Mouse (Mus musculus) limb, embryonic 14.5 days (tissue): ENCODE results near the gene Cdhr1. TPM values are rescaled to one million over a fixed set of nuclear protein-coding genes. Genes with fewer than 3 reads are reported as not detected.
A peak's percentile ranks its signal among the peaks of the same experiment; 100 is the strongest.

Source experiments
- ATAC-seq: fragments of 200-750 bp; cut with Nextera tagmentation; 2 replicates; pipeline ENCODE4 v1.8.0; 2017; ENCODE audit warnings: low read depth, moderate number of reproducible peaks, moderate TSS enrichment; ENCODE audit not compliant: low FRiP score
- DNase-seq: peaks from one replicate; pipeline ENCODE4 v3.0.0-alpha.2; 2015; ENCODE audit warnings: low spot score
- H3K27ac ChIP-seq: fragments of 300-500 bp; sonication (generic); replicated peaks from 2 replicates; pipeline ENCODE4 v1.5.1; 2014; ENCODE audit warnings: low read depth, mild to moderate bottlenecking, low read length, moderate library complexity, mixed read lengths
- H3K27me3 ChIP-seq: fragments of 300-500 bp; sonication (generic); 2 replicates; pipeline ENCODE4 v1.6.1; 2014; ENCODE audit warnings: low read length, mixed read lengths; ENCODE audit not compliant: control insufficient read depth, insufficient read depth
- H3K36me3 ChIP-seq: fragments of 300-500 bp; sonication (generic); 2 replicates; pipeline ENCODE4 v1.6.1; 2014; ENCODE audit warnings: mild to moderate bottlenecking, low read length, moderate library complexity, mixed read lengths; ENCODE audit not compliant: control insufficient read depth, insufficient read depth
- H3K4me1 ChIP-seq: fragments of 300-500 bp; sonication (generic); 2 replicates; pipeline ENCODE4 v1.6.1; 2014; ENCODE audit warnings: antibody characterized with exemption, low read length, mixed read lengths; ENCODE audit not compliant: control insufficient read depth, insufficient read depth
- H3K4me2 ChIP-seq: fragments of 300-500 bp; sonication (generic); replicated peaks from 2 replicates; pipeline ENCODE4 v1.6.1; 2014; ENCODE audit warnings: low read depth, mild to moderate bottlenecking, low read length, moderate library complexity; ENCODE audit not compliant: severe bottlenecking
- H3K4me3 ChIP-seq: fragments of 300-500 bp; sonication (generic); replicated peaks from 2 replicates; pipeline ENCODE4 v1.5.1; 2014; ENCODE audit warnings: low read length
- H3K9ac ChIP-seq: fragments of 300-500 bp; sonication (generic); 2 replicates; pipeline ENCODE4 v1.6.1; 2014; ENCODE audit warnings: mild to moderate bottlenecking, low read depth, low read length, moderate library complexity; ENCODE audit not compliant: severe bottlenecking
- H3K9me3 ChIP-seq: fragments of 300-500 bp; sonication (generic); 2 replicates; pipeline ENCODE4 v1.6.1; 2016; ENCODE audit warnings: low read length; ENCODE audit not compliant: control insufficient read depth
- POLR2A ChIP-seq: fragments of 200-500 bp; IDR thresholded peaks from 2 replicates; pipeline ENCODE4 v1.8.0; 2012; ENCODE audit warnings: inconsistent platforms, mild to moderate bottlenecking, moderate library complexity, borderline replicate concordance; ENCODE audit not compliant: insufficient read depth, insufficient read length; ENCODE audit errors: extremely low read depth
- WGBS: fragments of 180-500 bp; shearing (Covaris S2); extraction: QIAGEN DNeasy Blood & Tissue Kit; methylation state at CpG from one replicate; pipeline ENCODE4 v1.1.7; 2014; 5-methylcytosine and 5-hydroxymethylcytosine counted together
- polyA plus RNA-seq, 2 experiments: library from polyadenylated mRNA; depleted of rRNA in 1 of 2; stranded (reverse) in 1 of 2; unstranded in 1 of 2; fragments of >200 nt; fragmentation: Nextera tagmentation in 1 of 2; extraction: Ambion mirVana in 1 of 2; gene quantifications; 2 replicates each; pipeline versions ENCODE4 v1.2.1 to v1.2.3; 2012 to 2014

The Cdhr1 gene
- polyA plus RNA-seq, 2 experiments: 0.45 to 0.47 TPM

DNA sequence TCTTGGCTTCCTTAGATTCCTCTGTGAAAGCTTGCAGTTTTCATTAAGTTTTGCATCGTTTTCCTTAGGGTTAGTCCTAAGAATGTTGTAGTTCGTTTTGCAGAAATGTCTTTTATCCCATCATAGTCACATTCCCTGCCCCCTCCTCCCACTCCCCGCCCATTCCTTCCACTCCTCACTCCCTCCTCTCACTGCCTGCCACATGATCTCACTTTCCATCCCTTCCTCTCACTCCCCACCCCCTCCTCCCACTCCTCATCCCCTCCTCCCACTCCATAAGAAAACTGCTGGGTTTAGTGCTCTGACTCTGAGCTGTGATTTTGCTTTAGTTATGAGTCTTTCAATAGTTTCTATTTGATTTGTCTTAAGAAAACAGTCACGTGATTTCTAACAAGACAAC, 14.4 kb downstream of the Cdhr1 start:
- TF ChIP-seq POLR2A: no peak
- Histone ChIP-seq H3K4me3 (no peak overlapping the region), H3K4me1 (no peaks in the 10 kb centered on the region), H3K9me3 (no peaks in the 10 kb centered on the region), H3K27ac (no peak overlapping the region), H3K9ac (no peak overlapping the region), H3K36me3 (no peaks in the 10 kb centered on the region), H3K27me3 (no peaks in the 10 kb centered on the region), H3K4me2 (no peak overlapping the region)
- 36% methylated on average over 4 of the region's 4 CpGs for whole genome bisulfite sequencing
- ATAC-seq (no peak), DNase-seq (no peak)

DNA sequence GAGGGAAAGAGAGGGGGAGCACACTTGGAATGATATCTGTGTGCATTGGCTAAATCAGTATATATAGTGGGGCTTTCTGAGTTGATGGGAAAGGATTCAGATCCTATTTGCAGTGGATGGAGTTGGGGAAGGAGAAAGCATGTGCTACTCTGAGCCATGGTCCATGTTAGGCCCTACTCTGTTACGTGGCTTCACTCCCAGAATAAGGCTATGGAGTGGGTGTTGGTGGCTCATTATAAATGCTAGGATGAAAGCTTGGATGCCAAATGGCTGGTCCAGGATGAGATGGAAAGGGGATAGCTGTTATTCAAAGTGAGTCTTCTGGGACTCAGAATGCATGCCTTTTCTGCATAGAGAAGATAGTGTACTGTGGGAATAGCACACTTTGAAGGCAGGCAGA, 17.4 kb downstream of the Cdhr1 start:
- WGBS: 91% methylated on average over 1 of the region's 1 CpGs
- Histone ChIP-seq H3K27ac (no peak overlapping the region), H3K4me2 (no peak overlapping the region), H3K9ac (no peak overlapping the region), H3K4me1 (no peaks in the 10 kb centered on the region), H3K9me3 (no peaks in the 10 kb centered on the region), H3K36me3 (no peaks in the 10 kb centered on the region), H3K4me3 (no peak overlapping the region), H3K27me3 (no peaks in the 10 kb centered on the region)
- no peak for DNase-seq
- no peak for ATAC-seq
- TF ChIP-seq POLR2A: no peak

DNA sequence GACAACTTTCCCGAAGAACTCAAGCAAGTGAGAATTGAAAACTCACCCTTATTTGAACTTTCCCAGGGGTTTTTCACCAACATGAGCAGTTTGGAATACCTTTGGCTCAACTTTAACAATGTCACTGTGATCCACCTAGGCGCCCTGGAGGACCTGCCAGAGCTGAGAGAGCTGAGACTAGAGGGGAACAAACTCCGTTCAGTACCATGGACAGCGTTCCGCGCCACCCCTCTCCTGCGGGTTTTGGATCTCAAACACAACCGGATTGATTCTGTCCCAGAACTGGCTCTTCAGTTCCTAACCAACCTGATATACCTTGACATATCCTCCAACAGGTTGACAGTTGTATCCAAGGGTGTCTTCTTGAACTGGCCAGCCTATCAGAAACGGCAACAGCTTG, 29.6 kb downstream of the Cdhr1 start:
- H3K27me3 ChIP-seq: no peaks in the 10 kb centered on the region
- no peaks in the 10 kb centered on the region for H3K4me1 ChIP-seq
- DNase-seq: peak; percentile 92
- H3K27ac ChIP-seq: no peak overlapping the region
- no peaks in the 10 kb centered on the region for H3K9me3 ChIP-seq
- H3K4me2 ChIP-seq: no peak overlapping the region
- TF ChIP-seq POLR2A: no peak
- no peak overlapping the region for H3K4me3 ChIP-seq
- 20% methylated on average over 9 of the region's 9 CpGs for WGBS
- H3K9ac ChIP-seq: no peak overlapping the region
- H3K36me3 ChIP-seq: no peaks in the 10 kb centered on the region
- 0 out of 2 replicates have a peak, but pooled peaks have one; percentile 44 for ATAC-seq

DNA sequence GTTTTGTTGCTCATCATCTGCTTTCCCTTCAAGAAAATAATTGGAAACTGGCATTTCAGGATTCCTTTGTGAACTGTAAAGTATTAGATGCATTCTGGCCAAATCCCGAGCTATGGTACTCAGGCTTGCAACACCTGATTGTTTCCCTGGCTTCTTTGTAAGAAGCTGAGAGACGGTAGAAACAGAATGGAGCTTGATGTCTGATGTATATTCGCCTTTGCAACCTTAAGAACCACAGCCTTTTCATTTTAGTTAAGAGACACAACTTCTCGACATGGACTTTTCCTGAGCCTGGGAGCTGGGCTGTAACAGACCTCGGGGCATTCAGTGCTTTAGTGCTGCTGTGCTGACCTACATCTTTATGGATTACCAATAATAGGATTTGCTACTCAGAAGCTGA, 30.5 kb downstream of the Cdhr1 start, which contains the start of gene Lrit2:
Gene Lrit2, plus strand, starts transcription at position 301 of the 400 bp plus-strand sequence.
- no peak within 1 kb of the TSS for H3K9ac ChIP-seq
- H3K27ac ChIP-seq: no peak within 1 kb of the TSS
- no peaks in the 10 kb centered on the region for H3K27me3 ChIP-seq
- no peaks in the 10 kb centered on the region for H3K4me1 ChIP-seq
- ATAC-seq (no peak), DNase-seq (no peak)
- no peaks in the 10 kb centered on the region for H3K36me3 ChIP-seq
- H3K9me3 ChIP-seq: no peaks in the 10 kb centered on the region
- TF ChIP-seq POLR2A: no peak
- WGBS: 73% methylated on average over 5 of the region's 5 CpGs
- no peak within 1 kb of the TSS for H3K4me2 ChIP-seq
- no peak within 1 kb of the TSS for H3K4me3 ChIP-seq

DNA sequence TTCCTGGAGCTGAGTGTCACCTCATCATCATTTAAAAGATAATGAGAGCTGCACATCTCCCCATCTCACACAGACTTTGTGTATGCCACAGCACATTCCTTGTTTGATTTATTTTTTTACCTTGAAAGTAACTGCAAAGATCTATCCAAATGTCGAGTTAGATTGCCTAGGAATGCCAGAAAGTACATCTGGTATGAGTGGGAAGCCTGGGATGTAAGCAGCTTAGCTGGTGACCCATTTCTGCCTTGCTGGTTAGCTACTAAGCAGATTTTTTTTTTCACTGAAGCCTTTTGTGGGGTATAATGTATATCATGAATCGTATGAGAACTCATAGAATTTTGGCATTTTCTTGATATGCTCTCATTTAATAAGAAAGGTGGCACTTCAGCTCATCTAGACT, 31.5 kb downstream of the Cdhr1 start:
- H3K27me3 ChIP-seq: no peaks in the 10 kb centered on the region
- no peaks in the 10 kb centered on the region for H3K4me1 ChIP-seq
- TF ChIP-seq POLR2A: no peak
- H3K36me3 ChIP-seq: no peaks in the 10 kb centered on the region
- no peak overlapping the region for H3K4me2 ChIP-seq
- ATAC-seq (no peak), DNase-seq (no peak)
- H3K4me3 ChIP-seq: no peak overlapping the region
- H3K9me3 ChIP-seq: no peaks in the 10 kb centered on the region
- H3K9ac ChIP-seq: no peak overlapping the region
- H3K27ac ChIP-seq: no peak overlapping the region
- WGBS: 58% methylated on average over 2 of the region's 2 CpGs

DNA sequence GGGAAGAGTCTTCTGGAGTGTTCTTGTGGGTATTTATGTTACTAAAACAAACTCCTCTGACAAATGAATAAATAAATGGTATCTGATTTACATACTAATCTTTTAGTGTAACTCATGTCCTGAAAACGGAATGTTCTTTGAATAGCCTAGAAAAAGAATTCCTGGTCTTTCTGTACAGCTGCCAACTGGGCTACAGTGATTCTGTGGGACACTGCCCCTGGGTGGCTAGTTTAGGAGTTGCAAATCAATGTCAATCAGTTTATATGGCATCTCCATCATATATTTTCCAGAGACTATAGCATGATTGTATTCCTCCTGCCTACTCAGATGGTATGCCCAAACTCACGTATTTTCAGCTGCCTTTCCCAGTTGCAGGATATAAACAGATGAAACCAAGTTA, 33.3 kb downstream of the Cdhr1 start:
- no peak for DNase-seq
- 64% methylated on average over 2 of the region's 2 CpGs for WGBS
- TF ChIP-seq POLR2A: no peak
- Histone ChIP-seq H3K27ac (no peak overlapping the region), H3K4me1 (no peaks in the 10 kb centered on the region), H3K9me3 (no peaks in the 10 kb centered on the region), H3K4me3 (no peak overlapping the region), H3K27me3 (no peaks in the 10 kb centered on the region), H3K9ac (no peak overlapping the region), H3K36me3 (no peaks in the 10 kb centered on the region), H3K4me2 (no peak overlapping the region)
- no peak for ATAC-seq
